8 mouse cellular contexts compared by ENCODE assay signal in the genomic region with DNA sequence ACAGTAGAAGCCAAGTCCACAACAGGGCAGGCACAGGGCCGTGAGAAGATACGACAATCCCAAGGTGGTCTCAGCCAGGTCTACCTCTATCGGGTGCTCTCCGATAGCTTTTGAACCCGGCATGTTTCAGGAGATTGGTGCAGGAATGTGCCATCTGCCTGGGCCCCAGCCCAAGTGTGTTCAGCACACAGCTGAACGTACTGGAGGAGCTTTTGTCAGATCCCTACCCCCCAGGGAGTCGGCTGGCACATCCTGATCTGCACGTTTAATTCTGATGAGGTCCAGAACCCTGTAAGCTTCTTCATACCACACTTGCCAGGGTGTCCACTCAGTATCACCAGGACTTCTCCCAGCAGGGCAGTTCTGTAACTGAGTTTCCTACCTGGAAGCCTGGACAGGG.
A peak's percentile ranks its signal among the peaks of the same experiment; 100 is the strongest.
DNase-seq lines count a peak whose midpoint lies in the region; ATAC-seq and TF ChIP-seq lines count a peak whose summit lies in the region.

No protein-coding gene starts in this region.

- H3K4me2 ChIP-seq in forebrain, embryonic 16.5 days (ENCODE audit: low read length): no peak overlapping the region
- H3K4me2 ChIP-seq in forebrain, postnatal 0 days (ENCODE audit: low read depth): no peak overlapping the region

- WGBS in forebrain, embryonic 10.5 days: 61% methylated on average over 8 of the region's 8 CpGs
- WGBS in forebrain, embryonic 16.5 days: 52% methylated on average over 8 of the region's 8 CpGs
- WGBS in forebrain, postnatal 0 days: 46% methylated on average over 8 of the region's 8 CpGs
- WGBS in limb, embryonic 10.5 days: 27% methylated on average over 8 of the region's 8 CpGs

- no peak for TF ChIP-seq CTCF in forebrain, postnatal 0 days (IDR thresholded peaks at IDR 0.05; ENCODE audit: low read depth)

- no peak overlapping the region for H3K9ac ChIP-seq in forebrain, embryonic 16.5 days (replicated peaks; ENCODE audit: low read depth, low read length)
- H3K9ac ChIP-seq in forebrain, postnatal 0 days: no peak overlapping the region

- no peak for DNase-seq in forebrain, embryonic 10.5 days (ENCODE audit: extremely low spot score, low spot score)
- peak; percentile 57 for DNase-seq in NIH3T3 (ENCODE audit: low read depth)
- DNase-seq in forebrain, postnatal 0 days: no peak
- no peak for DNase-seq in limb, embryonic 10.5 days (ENCODE audit: low spot score)
- no peak for DNase-seq in thymus, adult 18-20 months
- DNase-seq in thymus, postnatal 4 days: no peak
- DNase-seq in thymus, postnatal 14 days: no peak

- H3K4me3 ChIP-seq in forebrain, embryonic 10.5 days: no peak overlapping the region
- H3K4me3 ChIP-seq in forebrain, embryonic 16.5 days (replicated peaks; ENCODE audit: low read length): no peak overlapping the region
- no peak overlapping the region for H3K4me3 ChIP-seq in forebrain, postnatal 0 days (ENCODE audit: low read depth, low read length)
- peak overlapping the region; percentile 12 for H3K4me3 ChIP-seq in limb, embryonic 10.5 days

- peaks cover 24% of the 10 kb centered on the region for H3K4me1 ChIP-seq in forebrain, embryonic 10.5 days
- peaks cover 12% of the 10 kb centered on the region for H3K4me1 ChIP-seq in forebrain, embryonic 16.5 days (replicated peaks; ENCODE audit: control insufficient read depth, insufficient read depth, low read length)
- peaks cover 4% of the 10 kb centered on the region; the same call in 1 of the 2 replicates for H3K4me1 ChIP-seq in forebrain, postnatal 0 days (ENCODE audit: insufficient read depth)
- H3K4me1 ChIP-seq in limb, embryonic 10.5 days: peaks cover 29% of the 10 kb centered on the region

- no peaks in the 10 kb centered on the region for H3K36me3 ChIP-seq in forebrain, embryonic 10.5 days (replicated peaks)
- H3K36me3 ChIP-seq in forebrain, embryonic 16.5 days (ENCODE audit: control insufficient read depth, insufficient read depth): no peaks in the 10 kb centered on the region
- no peaks in the 10 kb centered on the region for H3K36me3 ChIP-seq in forebrain, postnatal 0 days (ENCODE audit: insufficient read depth)
- H3K36me3 ChIP-seq in limb, embryonic 10.5 days: 0 out of 2 replicates have a peak, but pooled peaks cover 2% of the 10 kb centered on the region

- no peaks in the 10 kb centered on the region for H3K9me3 ChIP-seq in forebrain, embryonic 10.5 days
- no peaks in the 10 kb centered on the region for H3K9me3 ChIP-seq in forebrain, embryonic 16.5 days (ENCODE audit: control insufficient read depth, low read length)
- H3K9me3 ChIP-seq in forebrain, postnatal 0 days (ENCODE audit: low read length): no peaks in the 10 kb centered on the region
- H3K9me3 ChIP-seq in limb, embryonic 10.5 days (replicated peaks): no peaks in the 10 kb centered on the region

- H3K27ac ChIP-seq in forebrain, embryonic 10.5 days: peak overlapping the region; percentile 42; the same call in 1 of the 2 replicates
- H3K27ac ChIP-seq in forebrain, embryonic 16.5 days (ENCODE audit: low read length): no peak overlapping the region
- peak overlapping the region; percentile 4; the same call in 1 of the 2 replicates for H3K27ac ChIP-seq in forebrain, postnatal 0 days (ENCODE audit: low read depth, low read length)
- peak overlapping the region; percentile 66 for H3K27ac ChIP-seq in limb, embryonic 10.5 days

- no peak for ATAC-seq in forebrain, embryonic 16.5 days
- ATAC-seq in forebrain, postnatal 0 days: no peak

- no peaks in the 10 kb centered on the region for H3K27me3 ChIP-seq in forebrain, embryonic 10.5 days (ENCODE audit: poor library complexity, severe bottlenecking)
- no peaks in the 10 kb centered on the region for H3K27me3 ChIP-seq in forebrain, embryonic 16.5 days (replicated peaks; ENCODE audit: control insufficient read depth, insufficient read depth, low read length)
- H3K27me3 ChIP-seq in forebrain, postnatal 0 days (ENCODE audit: insufficient read depth, low read length): no peaks in the 10 kb centered on the region
- no peaks in the 10 kb centered on the region for H3K27me3 ChIP-seq in limb, embryonic 10.5 days (ENCODE audit: low read depth, poor library complexity, severe bottlenecking)
